12 mouse cellular contexts compared by ENCODE assay signal in the genomic region with DNA sequence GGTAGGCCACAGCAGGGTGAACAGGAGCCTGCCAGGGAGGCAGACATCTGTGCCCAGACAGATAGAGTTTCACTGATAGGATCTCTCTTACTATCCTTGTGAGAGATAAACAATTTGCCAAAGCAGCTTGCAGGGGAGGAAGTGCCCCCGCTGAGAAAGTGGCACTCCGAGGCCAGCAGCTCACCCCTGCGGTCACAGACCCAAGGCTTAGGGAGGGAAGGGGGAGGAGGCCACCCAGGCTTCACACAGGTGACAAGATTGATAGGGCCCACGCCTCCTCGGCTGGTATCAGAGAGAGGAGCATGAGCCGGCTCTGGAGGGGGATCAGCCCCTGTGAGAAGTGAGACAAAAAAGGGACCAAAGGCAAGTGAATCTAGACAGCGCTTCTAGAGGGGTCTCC.
A peak's percentile ranks its signal among the peaks of the same experiment; 100 is the strongest.
DNase-seq lines count a peak whose midpoint lies in the region; ATAC-seq and TF ChIP-seq lines count a peak whose summit lies in the region.
"Had no signal": no experiment of that assay in that cellular context is flagged by ENCODE, and none has a peak within 500 bp of the region (broad histone marks: within the 10 kb centered on the region; RNA-seq: fewer than 3 reads in every experiment).

No protein-coding gene starts in this region.

- H3K4me1 ChIP-seq in heart, postnatal 0 days (ENCODE audit: control insufficient read depth, insufficient read depth) = no peaks in the 10 kb centered on the region
- 0 out of 2 replicates have a peak, but pooled peaks cover 4% of the 10 kb centered on the region for H3K4me1 ChIP-seq in heart, embryonic 12.5 days (replicated peaks)

- 16% methylated on average over 7 of the region's 7 CpGs for WGBS in heart, postnatal 0 days
- 7% methylated on average over 7 of the region's 7 CpGs for WGBS in heart, embryonic 12.5 days

- no peak for ATAC-seq in heart, postnatal 0 days (ENCODE audit: insufficient read depth, low read depth)
- no peak for ATAC-seq in heart, embryonic 12.5 days (ENCODE audit: insufficient number of reproducible peaks, low FRiP score)
- no peak for ATAC-seq in monocyte, adult 5-6 weeks (replicated peaks; ENCODE audit: insufficient number of reproducible peaks, low FRiP score, low TSS enrichment, poor library complexity, severe bottlenecking)

- no peaks in the 10 kb centered on the region for H3K36me3 ChIP-seq in heart, postnatal 0 days (replicated peaks; ENCODE audit: control insufficient read depth, insufficient read depth, low read length)
- H3K36me3 ChIP-seq in heart, embryonic 12.5 days = no peaks in the 10 kb centered on the region
- H3K36me3 ChIP-seq: embryonic facial prominence, embryonic 15.5 days; G1E had no signal

- H3K9ac ChIP-seq in heart, postnatal 0 days (replicated peaks; ENCODE audit: low read depth, low read length) = no peak overlapping the region
- H3K9ac ChIP-seq in heart, embryonic 12.5 days = no peak overlapping the region
- H3K9ac ChIP-seq: embryonic facial prominence, embryonic 15.5 days had no signal

- H3K4me3 ChIP-seq in heart, postnatal 0 days (ENCODE audit: low read depth, low read length) = no peak overlapping the region
- H3K4me3 ChIP-seq in heart, embryonic 12.5 days = no peak overlapping the region
- H3K4me3 ChIP-seq: embryonic facial prominence, embryonic 15.5 days had no signal

- no peak for TF ChIP-seq CTCF in heart, postnatal 0 days (IDR thresholded peaks at IDR 0.05; ENCODE audit: low read depth)

- DNase-seq in heart, postnatal 0 days (ENCODE audit: low spot score) = no peak
- DNase-seq in CD4-positive, CD25-positive, alpha-beta regulatory T cell, adult 2 months (ENCODE audit: low read depth, low spot score) = peak; percentile 80
- peak; percentile 7 to 10 for DNase-seq in cerebellum, postnatal 36 days
- peak; percentile 40 for DNase-seq in mesoderm, embryonic 11.5 days (ENCODE audit: low read depth, low spot score)
- no peak for DNase-seq in layer of hippocampus, adult 9-10 months (ENCODE audit: low spot score)
- DNase-seq in adrenal gland, postnatal 36 days = no peak
- DNase-seq: layer of hippocampus, postnatal 36 days; lung, adult 2 months had no signal

- H3K27ac ChIP-seq in heart, postnatal 0 days (ENCODE audit: low read depth) = peak overlapping the region; percentile 53; the same call in 1 of the 2 replicates
- no peak overlapping the region for H3K27ac ChIP-seq in heart, embryonic 12.5 days (ENCODE audit: poor library complexity, severe bottlenecking)
- H3K27ac ChIP-seq: embryonic facial prominence, embryonic 15.5 days had no signal

- H3K4me2 ChIP-seq in heart, postnatal 0 days (ENCODE audit: low read depth, low read length) = no peak overlapping the region; the same call in 1 of the 2 replicates
- no peak overlapping the region for H3K4me2 ChIP-seq in heart, embryonic 12.5 days
- H3K4me2 ChIP-seq: embryonic facial prominence, embryonic 15.5 days had no signal

- no peaks in the 10 kb centered on the region for H3K9me3 ChIP-seq in heart, postnatal 0 days (replicated peaks; ENCODE audit: control insufficient read depth, low read length)
- H3K9me3 ChIP-seq in heart, embryonic 12.5 days (replicated peaks) = no peaks in the 10 kb centered on the region
- H3K9me3 ChIP-seq: embryonic facial prominence, embryonic 15.5 days had no signal

- H3K27me3 ChIP-seq in heart, postnatal 0 days (ENCODE audit: control insufficient read depth, insufficient read depth, low read length) = peaks cover 3% of the 10 kb centered on the region; the same call in 1 of the 2 replicates
- peaks cover 11% of the 10 kb centered on the region for H3K27me3 ChIP-seq in heart, embryonic 12.5 days (replicated peaks)
- H3K27me3 ChIP-seq: embryonic facial prominence, embryonic 15.5 days had no signal

- TF ChIP-seq EP300 in heart, postnatal 0 days (IDR thresholded peaks at IDR 0.05; ENCODE audit: low read depth) = no peak

Comparison
In these comparisons a context has a peak if more than half of its experiments do, and no peak if none do; other contexts are left out.
1. DNase-seq: peak in CD4-positive, CD25-positive, alpha-beta regulatory T cell, adult 2 months (single experiment), cerebellum, postnatal 36 days (2 of 2) and mesoderm, embryonic 11.5 days (single experiment); none in heart, postnatal 0 days (single experiment), layer of hippocampus, adult 9-10 months (single experiment) and adrenal gland, postnatal 36 days (0 of 2).